ENCODE assay signal across 8 mouse cellular contexts in the genomic region with DNA sequence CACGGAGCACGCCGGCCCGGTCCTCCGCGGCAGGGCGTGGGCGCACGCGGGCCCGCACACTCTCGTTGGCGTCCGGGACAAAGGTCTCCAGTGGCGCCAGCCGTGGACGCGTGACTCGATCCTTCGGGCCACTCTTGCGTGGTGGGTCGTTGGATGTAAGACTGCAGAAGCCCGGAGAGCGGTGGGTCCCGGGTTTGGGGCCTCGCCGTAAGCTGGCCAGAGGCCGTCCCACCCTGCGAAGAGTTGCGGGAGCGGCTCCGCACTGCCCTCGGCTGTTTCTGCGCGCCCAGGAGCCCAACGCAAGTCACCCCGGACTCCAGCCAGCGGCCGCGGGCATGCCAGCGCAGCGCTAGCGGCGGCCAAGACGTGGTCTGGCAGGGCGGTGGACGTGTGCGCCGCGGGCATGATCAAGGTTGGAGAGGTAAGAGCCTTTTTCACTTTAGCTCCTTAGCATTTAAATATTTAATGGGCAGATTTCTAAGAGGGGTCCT.
DNase-seq lines count a peak whose midpoint lies in the region; ATAC-seq and TF ChIP-seq lines count a peak whose summit lies in the region.

No protein-coding gene starts in this region.

- TF ChIP-seq CTCF in cortical plate, adult 2 months (IDR thresholded peaks at IDR 0.05; ENCODE audit: extremely low read depth, insufficient read depth, low read length), result no peak
- no peak for TF ChIP-seq CTCF in liver, embryonic 14.5 days (IDR thresholded peaks at IDR 0.05; ENCODE audit: low read depth)

- DNase-seq in cerebellum, adult 11-12 months, result peak; percentile 73
- DNase-seq in cerebellum, adult 11 months, result no peak
- DNase-seq in 3134 (ENCODE audit: extremely low read depth, insufficient read length, low spot score), result peak; percentile 84
- peak; percentile 70 to 79 for DNase-seq in heart, postnatal 14 days
- no peak for DNase-seq in liver, embryonic 14.5 days (ENCODE audit: low read depth in 3 of 3, low spot score in 3 of 3)
- DNase-seq in c-Kit-positive CD71-positive TER-119-positive erythroid progenitor cells, embryonic 14.5 days (ENCODE audit: low spot score), result no peak

- peak overlapping the region; percentile 48; the same call in 1 of the 2 replicates for H3K4me2 ChIP-seq in liver, embryonic 14.5 days (ENCODE audit: low read depth)
- H3K4me2 ChIP-seq in stomach, embryonic 15.5 days, result peak overlapping the region; percentile 87

- peak overlapping the region; percentile 86 for H3K4me3 ChIP-seq in cortical plate, adult 2 months (ENCODE audit: insufficient read depth, low read length)
- H3K4me3 ChIP-seq in liver, embryonic 14.5 days (ENCODE audit: insufficient read depth in 1 of 2, low read depth in 2 of 2, low read length in 2 of 2), result peak overlapping the region; percentile 40 to 46
- H3K4me3 ChIP-seq in stomach, embryonic 15.5 days (replicated peaks), result peak overlapping the region; percentile 87

- intact Hi-C loops in heart, postnatal 14 days (cut with DNase I), result loop anchor here (1.0 to 2.0 kb wide), 3 partner anchors 17 to 60 kb away; no protein-coding TSS in a partner anchor

- H3K9me3 ChIP-seq in liver, embryonic 14.5 days (ENCODE audit: control insufficient read depth, low read length), result no peaks in the 10 kb centered on the region
- H3K9me3 ChIP-seq in stomach, embryonic 15.5 days, result no peaks in the 10 kb centered on the region

- peak overlapping the region; percentile 100 for H3K27ac ChIP-seq in cortical plate, adult 2 months (ENCODE audit: insufficient read depth, low read length)
- H3K27ac ChIP-seq in liver, embryonic 14.5 days, result no peak overlapping the region
- peak overlapping the region; percentile 98 for H3K27ac ChIP-seq in stomach, embryonic 15.5 days

- no peak overlapping the region; the same call in 1 of the 2 replicates for H3K9ac ChIP-seq in liver, embryonic 14.5 days (replicated peaks)
- H3K9ac ChIP-seq in stomach, embryonic 15.5 days, result peak overlapping the region; percentile 94

- H3K36me3 ChIP-seq in liver, embryonic 14.5 days (replicated peaks; ENCODE audit: control insufficient read depth, insufficient read depth, low read depth), result no peaks in the 10 kb centered on the region
- 0 out of 2 replicates have a peak, but pooled peaks cover 5% of the 10 kb centered on the region for H3K36me3 ChIP-seq in stomach, embryonic 15.5 days

- H3K27me3 ChIP-seq in liver, embryonic 14.5 days (ENCODE audit: control insufficient read depth, insufficient read depth, low read length), result peaks cover 50% of the 10 kb centered on the region
- H3K27me3 ChIP-seq in stomach, embryonic 15.5 days (replicated peaks), result no peaks in the 10 kb centered on the region

- 6% methylated on average over 50 of the region's 50 CpGs for WGBS in liver, embryonic 14.5 days (ENCODE audit: insufficient replicate concordance)
- 3% methylated on average over 50 of the region's 50 CpGs for WGBS in stomach, embryonic 15.5 days

- peaks cover 10% of the 10 kb centered on the region for H3K4me1 ChIP-seq in cortical plate, adult 2 months (ENCODE audit: control insufficient read depth, insufficient read depth, low read length)
- no peaks in the 10 kb centered on the region for H3K4me1 ChIP-seq in liver, embryonic 14.5 days (replicated peaks; ENCODE audit: control insufficient read depth in 2 of 2, insufficient read depth in 2 of 2, low read length in 1 of 2)
- H3K4me1 ChIP-seq in stomach, embryonic 15.5 days, result peaks cover 27% of the 10 kb centered on the region

- ATAC-seq in liver, embryonic 14.5 days (ENCODE audit: insufficient read depth), result no peak
- ATAC-seq in stomach, embryonic 15.5 days (ENCODE audit: insufficient read depth, low FRiP score, low read depth), result no peak

- no peak for TF ChIP-seq EP300 in liver, embryonic 14.5 days (IDR thresholded peaks at IDR 0.05; ENCODE audit: low read depth)

- no peak for TF ChIP-seq POLR2A in cortical plate, adult 2 months (IDR thresholded peaks at IDR 0.05; ENCODE audit: extremely low read depth, insufficient read depth, low read length)

Comparison
In these comparisons a context has a peak if more than half of its experiments do, and no peak if none do; other contexts are left out.
1. DNase-seq: peak in cerebellum, adult 11-12 months (single experiment), 3134 (single experiment) and heart, postnatal 14 days (2 of 2); none in cerebellum, adult 11 months (single experiment), liver, embryonic 14.5 days (0 of 3) and c-Kit-positive CD71-positive TER-119-positive erythroid progenitor cells, embryonic 14.5 days (single experiment).
2. Peak in every context shown above with its lines, with median percentiles within 50 percentile points of each other: H3K4me3 ChIP-seq.